Mouse (Mus musculus): ENCODE results near the gene Cavin1. TPM values are rescaled to one million over a fixed set of nuclear protein-coding genes. Genes with fewer than 3 reads are reported as not detected.

The Cavin1 gene
- polyA plus RNA-seq, 1 experiment from 2014 or later = 16.3 TPM

GRCm38 (mm10) chr11:100979887-100980286 lies 9.2 kb upstream of the Cavin1 start:
- ATAC-seq (replicated peaks; ENCODE audit: insufficient number of reproducible peaks, low FRiP score, low TSS enrichment, low read depth) (no peak), DNase-seq (ENCODE audit: low spot score) (no peak)
- H3K9ac ChIP-seq (replicated peaks; ENCODE audit: low read length) = no peak overlapping the region
- H3K9me3 ChIP-seq (replicated peaks; ENCODE audit: control insufficient read depth, low read length) = no peaks in the 10 kb centered on the region
- no peak overlapping the region for H3K4me3 ChIP-seq (ENCODE audit: low read depth, low read length)
- no peaks in the 10 kb centered on the region for H3K4me1 ChIP-seq (ENCODE audit: control insufficient read depth, insufficient read depth, low read length)
- no peak overlapping the region for H3K4me2 ChIP-seq (ENCODE audit: low read depth, low read length)
- peaks cover 10% of the 10 kb centered on the region for H3K27me3 ChIP-seq (ENCODE audit: control insufficient read depth, insufficient read depth, low read length)
- no peak overlapping the region for H3K27ac ChIP-seq (replicated peaks; ENCODE audit: low read depth, low read length)
- WGBS = 78% methylated on average over 8 of the region's 8 CpGs
- H3K36me3 ChIP-seq (replicated peaks; ENCODE audit: control insufficient read depth, insufficient read depth, low read depth, low read length) = no peaks in the 10 kb centered on the region

DNA sequence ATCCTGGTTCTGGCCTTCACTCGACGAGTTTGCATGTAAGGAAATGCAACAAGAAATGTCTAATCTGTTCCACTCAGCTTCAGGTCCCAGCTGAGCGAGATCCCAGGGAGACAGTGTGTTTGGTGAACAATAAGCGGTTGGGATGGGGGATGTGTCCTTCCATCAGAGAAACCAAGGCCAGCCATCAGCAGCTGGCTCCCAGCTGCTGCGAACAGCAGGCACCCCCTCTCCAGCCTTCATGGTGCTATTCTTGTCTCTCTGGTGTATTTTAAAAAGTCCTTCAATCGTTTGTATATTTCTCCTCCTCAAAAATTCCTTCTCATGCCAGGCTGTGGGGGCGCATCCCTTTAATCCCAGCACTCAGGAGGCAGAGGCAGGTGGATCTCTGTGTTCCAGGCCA lies 4.6 kb upstream of the Cavin1 start:
- Histone ChIP-seq H3K36me3 (replicated peaks; ENCODE audit: control insufficient read depth, insufficient read depth, low read depth, low read length) (no peaks in the 10 kb centered on the region), H3K27me3 (ENCODE audit: control insufficient read depth, insufficient read depth, low read length) (peaks cover 21% of the 10 kb centered on the region), H3K4me1 (ENCODE audit: control insufficient read depth, insufficient read depth, low read length) (no peaks in the 10 kb centered on the region), H3K9me3 (replicated peaks; ENCODE audit: control insufficient read depth, low read length) (no peaks in the 10 kb centered on the region), H3K4me2 (ENCODE audit: low read depth, low read length) (no peak overlapping the region), H3K27ac (replicated peaks; ENCODE audit: low read depth, low read length) (no peak overlapping the region), H3K9ac (replicated peaks; ENCODE audit: low read length) (no peak overlapping the region), H3K4me3 (ENCODE audit: low read depth, low read length) (no peak overlapping the region)
- 68% methylated on average over 7 of the region's 7 CpGs for WGBS
- DNase-seq (ENCODE audit: low spot score) = no peak
- ATAC-seq (replicated peaks; ENCODE audit: insufficient number of reproducible peaks, low FRiP score, low TSS enrichment, low read depth) = no peak

DNA sequence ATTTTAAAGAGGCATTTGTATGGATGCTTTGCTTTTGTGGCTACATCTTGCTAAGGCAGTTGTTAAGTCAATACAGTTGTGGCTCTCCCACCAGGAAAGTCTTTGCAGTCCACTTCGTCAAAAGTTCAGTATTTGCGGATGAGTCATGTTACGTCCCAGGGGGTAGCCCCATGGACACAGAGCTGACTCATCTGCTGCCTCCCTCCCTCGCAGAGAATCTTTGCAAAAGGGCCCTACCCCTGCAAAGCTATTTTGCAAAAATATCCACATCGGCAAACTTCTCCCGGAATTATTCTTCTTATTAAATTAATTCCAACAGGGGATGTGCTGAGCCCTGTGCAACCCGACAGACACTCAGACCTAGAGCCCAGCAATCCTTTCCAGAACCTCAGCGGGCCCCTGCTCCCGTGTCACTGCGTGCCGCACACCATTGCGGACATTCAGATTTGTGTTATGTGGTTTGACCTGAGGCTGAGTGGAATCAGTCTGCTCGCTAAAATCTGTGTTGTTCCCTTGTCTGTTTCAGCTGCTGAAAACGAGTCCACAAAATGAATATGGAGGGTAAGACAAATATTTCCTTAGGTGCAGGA lies 3.8 kb upstream of the Cavin1 start:
- Histone ChIP-seq H3K9me3 (replicated peaks; ENCODE audit: control insufficient read depth, low read length) (no peaks in the 10 kb centered on the region), H3K36me3 (replicated peaks; ENCODE audit: control insufficient read depth, insufficient read depth, low read depth, low read length) (no peaks in the 10 kb centered on the region), H3K27me3 (ENCODE audit: control insufficient read depth, insufficient read depth, low read length) (peaks cover 28% of the 10 kb centered on the region), H3K4me1 (ENCODE audit: control insufficient read depth, insufficient read depth, low read length) (peaks cover 5% of the 10 kb centered on the region; the same call in 1 of the 2 replicates), H3K4me2 (ENCODE audit: low read depth, low read length) (no peak overlapping the region), H3K9ac (replicated peaks; ENCODE audit: low read length) (no peak overlapping the region), H3K27ac (replicated peaks; ENCODE audit: low read depth, low read length) (no peak overlapping the region), H3K4me3 (ENCODE audit: low read depth, low read length) (no peak overlapping the region)
- WGBS = 75% methylated on average over 14 of the region's 14 CpGs
- no peak for ATAC-seq (replicated peaks; ENCODE audit: insufficient number of reproducible peaks, low FRiP score, low TSS enrichment, low read depth)
- no peak for DNase-seq (ENCODE audit: low spot score)

DNA sequence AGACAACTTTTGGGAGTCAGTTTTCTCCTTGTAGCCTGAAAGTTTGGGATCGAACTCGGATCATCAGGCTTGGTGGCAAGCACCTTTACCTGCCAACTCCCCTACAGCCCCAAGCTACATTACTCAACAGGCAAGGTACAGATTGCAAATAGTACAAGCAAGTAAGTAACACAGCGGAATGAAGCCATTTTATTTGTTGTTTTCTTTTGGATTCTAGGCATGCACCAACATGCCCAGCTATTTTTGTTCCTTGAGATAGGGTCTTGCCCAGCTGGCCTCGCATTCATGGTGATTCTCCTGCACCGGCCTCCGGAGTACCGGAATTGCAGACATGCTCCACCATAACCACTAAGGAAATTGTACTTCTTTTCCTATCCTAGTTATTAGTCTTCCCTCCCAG lies 2.6 kb upstream of the Cavin1 start:
- WGBS = 89% methylated on average over 7 of the region's 7 CpGs
- Histone ChIP-seq H3K9me3 (replicated peaks; ENCODE audit: control insufficient read depth, low read length) (no peaks in the 10 kb centered on the region), H3K27ac (replicated peaks; ENCODE audit: low read depth, low read length) (no peak overlapping the region), H3K27me3 (ENCODE audit: control insufficient read depth, insufficient read depth, low read length) (peaks cover 41% of the 10 kb centered on the region), H3K36me3 (replicated peaks; ENCODE audit: control insufficient read depth, insufficient read depth, low read depth, low read length) (no peaks in the 10 kb centered on the region), H3K4me1 (ENCODE audit: control insufficient read depth, insufficient read depth, low read length) (peaks cover 7% of the 10 kb centered on the region; the same call in 1 of the 2 replicates), H3K4me3 (ENCODE audit: low read depth, low read length) (no peak overlapping the region), H3K4me2 (ENCODE audit: low read depth, low read length) (no peak overlapping the region), H3K9ac (replicated peaks; ENCODE audit: low read length) (no peak overlapping the region)
- no peak for DNase-seq (ENCODE audit: low spot score)
- ATAC-seq (replicated peaks; ENCODE audit: insufficient number of reproducible peaks, low FRiP score, low TSS enrichment, low read depth) = no peak

GRCm38 (mm10) chr11:100971455-100971854 lies 768 bp upstream of the Cavin1 start:
- Histone ChIP-seq H3K27me3 (ENCODE audit: control insufficient read depth, insufficient read depth, low read length) (peaks cover 50% of the 10 kb centered on the region), H3K9ac (replicated peaks; ENCODE audit: low read length) (no peak overlapping the region), H3K4me3 (ENCODE audit: low read depth, low read length) (no peak overlapping the region), H3K4me1 (ENCODE audit: control insufficient read depth, insufficient read depth, low read length) (peaks cover 7% of the 10 kb centered on the region; the same call in 1 of the 2 replicates), H3K9me3 (replicated peaks; ENCODE audit: control insufficient read depth, low read length) (no peaks in the 10 kb centered on the region), H3K27ac (replicated peaks; ENCODE audit: low read depth, low read length) (no peak overlapping the region), H3K4me2 (ENCODE audit: low read depth, low read length) (no peak overlapping the region), H3K36me3 (replicated peaks; ENCODE audit: control insufficient read depth, insufficient read depth, low read depth, low read length) (no peaks in the 10 kb centered on the region)
- DNase-seq (ENCODE audit: low spot score) (no peak), ATAC-seq (replicated peaks; ENCODE audit: insufficient number of reproducible peaks, low FRiP score, low TSS enrichment, low read depth) (no peak)
- 59% methylated on average over 10 of the region's 10 CpGs for WGBS

GRCm38 (mm10) chr11:100969744-100970556 lies 737 bp downstream of the Cavin1 start:
- under 1% methylated on average over 65 of the region's 65 CpGs for WGBS
- Histone ChIP-seq H3K4me3 (ENCODE audit: low read depth, low read length) (peak overlapping the region; percentile 44), H3K36me3 (replicated peaks; ENCODE audit: control insufficient read depth, insufficient read depth, low read depth, low read length) (no peaks in the 10 kb centered on the region), H3K4me2 (ENCODE audit: low read depth, low read length) (peak overlapping the region; percentile 82), H3K4me1 (ENCODE audit: control insufficient read depth, insufficient read depth, low read length) (peaks cover 7% of the 10 kb centered on the region; the same call in 1 of the 2 replicates), H3K27me3 (ENCODE audit: control insufficient read depth, insufficient read depth, low read length) (peaks cover 50% of the 10 kb centered on the region), H3K9ac (replicated peaks; ENCODE audit: low read length) (peak overlapping the region; percentile 30), H3K9me3 (replicated peaks; ENCODE audit: control insufficient read depth, low read length) (no peaks in the 10 kb centered on the region), H3K27ac (replicated peaks; ENCODE audit: low read depth, low read length) (no peak overlapping the region)
- ATAC-seq (replicated peaks; ENCODE audit: insufficient number of reproducible peaks, low FRiP score, low TSS enrichment, low read depth) = no peak
- peak; percentile 22 for DNase-seq (ENCODE audit: low spot score)

DNA sequence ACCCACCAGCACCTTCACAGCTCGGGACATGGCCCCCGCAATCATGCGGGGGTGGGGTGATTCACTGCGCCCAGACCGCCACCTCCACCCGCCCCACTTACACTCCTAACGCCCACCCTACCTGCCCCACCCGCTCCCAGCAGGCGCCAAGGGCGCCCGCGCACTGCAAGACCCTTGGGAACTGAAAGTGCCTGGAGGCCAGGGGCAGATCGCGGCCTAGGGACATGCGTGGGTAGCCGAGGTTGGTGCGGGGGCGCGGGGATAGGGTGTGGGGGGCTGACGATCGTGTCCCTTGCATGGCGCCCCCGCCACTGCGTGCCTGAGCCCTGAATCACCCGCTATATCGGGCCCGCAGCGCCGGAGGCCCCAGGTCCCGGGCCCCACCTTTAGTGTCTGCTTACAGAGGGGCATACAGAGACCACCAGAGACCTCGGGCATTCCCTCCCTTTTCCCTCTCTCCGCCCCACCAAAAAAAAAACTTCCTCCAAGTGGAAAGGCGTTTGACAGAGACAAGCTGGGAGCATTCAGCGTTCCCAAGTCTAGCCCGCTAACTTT lies 1.4 kb downstream of the Cavin1 start:
- no peak for ATAC-seq (replicated peaks; ENCODE audit: insufficient number of reproducible peaks, low FRiP score, low TSS enrichment, low read depth)
- H3K27me3 ChIP-seq (ENCODE audit: control insufficient read depth, insufficient read depth, low read length) = peaks cover 50% of the 10 kb centered on the region
- peaks cover 7% of the 10 kb centered on the region; the same call in 1 of the 2 replicates for H3K4me1 ChIP-seq (ENCODE audit: control insufficient read depth, insufficient read depth, low read length)
- H3K9me3 ChIP-seq (replicated peaks; ENCODE audit: control insufficient read depth, low read length) = no peaks in the 10 kb centered on the region
- no peak overlapping the region for H3K27ac ChIP-seq (replicated peaks; ENCODE audit: low read depth, low read length)
- DNase-seq (ENCODE audit: low spot score) = peak; percentile 32
- H3K36me3 ChIP-seq (replicated peaks; ENCODE audit: control insufficient read depth, insufficient read depth, low read depth, low read length) = no peaks in the 10 kb centered on the region
- peak overlapping the region; percentile 82 for H3K4me2 ChIP-seq (ENCODE audit: low read depth, low read length)
- H3K4me3 ChIP-seq (ENCODE audit: low read depth, low read length) = peak overlapping the region; percentile 44
- 6% methylated on average over 35 of the region's 35 CpGs for WGBS
- peak overlapping the region; percentile 30 for H3K9ac ChIP-seq (replicated peaks; ENCODE audit: low read length)

DNA sequence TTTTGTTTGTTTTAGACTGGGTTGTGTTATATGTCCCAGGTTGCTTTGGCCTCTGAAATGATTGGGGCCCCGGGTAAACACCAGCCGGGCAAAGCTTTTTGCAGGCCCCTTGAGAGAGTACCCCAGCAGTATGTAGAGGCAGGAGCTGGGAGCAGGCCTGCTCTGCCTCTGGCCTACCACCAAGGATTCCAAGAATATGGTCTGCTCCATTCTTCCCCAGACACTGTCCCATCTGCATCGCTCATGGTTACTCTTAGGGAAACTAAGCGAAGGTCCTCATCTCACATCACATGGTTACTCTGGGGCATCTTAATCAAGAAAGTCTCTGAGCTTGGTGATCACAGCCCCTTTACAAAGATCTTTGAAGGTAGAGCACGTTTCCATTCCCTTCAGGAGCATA lies 2.2 kb downstream of the Cavin1 start:
- Histone ChIP-seq H3K4me3 (ENCODE audit: low read depth, low read length) (no peak overlapping the region), H3K27me3 (ENCODE audit: control insufficient read depth, insufficient read depth, low read length) (peaks cover 50% of the 10 kb centered on the region), H3K36me3 (replicated peaks; ENCODE audit: control insufficient read depth, insufficient read depth, low read depth, low read length) (no peaks in the 10 kb centered on the region), H3K4me2 (ENCODE audit: low read depth, low read length) (no peak overlapping the region), H3K9ac (replicated peaks; ENCODE audit: low read length) (no peak overlapping the region), H3K4me1 (ENCODE audit: control insufficient read depth, insufficient read depth, low read length) (peaks cover 7% of the 10 kb centered on the region; the same call in 1 of the 2 replicates), H3K9me3 (replicated peaks; ENCODE audit: control insufficient read depth, low read length) (no peaks in the 10 kb centered on the region), H3K27ac (replicated peaks; ENCODE audit: low read depth, low read length) (no peak overlapping the region)
- 78% methylated on average over 5 of the region's 5 CpGs for WGBS
- DNase-seq (ENCODE audit: low spot score) (no peak), ATAC-seq (replicated peaks; ENCODE audit: insufficient number of reproducible peaks, low FRiP score, low TSS enrichment, low read depth) (no peak)

Data from embryonic facial prominence, embryonic 11.5 days (tissue).